Mouse (Mus musculus) hindbrain, embryonic 16.5 days (tissue): ENCODE data around the gene Fryl. TPM values are rescaled to one million over a fixed set of nuclear protein-coding genes. Genes with fewer than 3 reads are reported as not detected.

Experiments
- ATAC-seq: fragments of 200-750 bp; cut with Nextera tagmentation; 2 replicates; pipeline ENCODE4 v1.8.0; 2017; ENCODE audit warnings: moderate TSS enrichment, moderate library complexity
- H3K27ac ChIP-seq: fragments of 300-500 bp; sonication (generic); 2 replicates; pipeline ENCODE4 v1.5.1; 2014; ENCODE audit warnings: low read depth, mild to moderate bottlenecking, control low read depth, low read length, moderate library complexity
- H3K27me3 ChIP-seq: fragments of 300-500 bp; sonication (generic); replicated peaks from 2 replicates; pipeline ENCODE4 v1.6.1; 2014; ENCODE audit warnings: low read length; ENCODE audit not compliant: control insufficient read depth, insufficient read depth
- H3K36me3 ChIP-seq: fragments of 300-500 bp; sonication (generic); 2 replicates; pipeline ENCODE4 v1.6.1; 2014; ENCODE audit warnings: mild to moderate bottlenecking, low read length, moderate library complexity, mixed read lengths; ENCODE audit not compliant: control insufficient read depth, insufficient read depth
- H3K4me1 ChIP-seq: fragments of 300-500 bp; sonication (generic); 2 replicates; pipeline ENCODE4 v1.6.1; 2014; ENCODE audit warnings: low read depth, low read length; ENCODE audit not compliant: control insufficient read depth, insufficient read depth
- H3K4me2 ChIP-seq: fragments of 300-500 bp; sonication (generic); 2 replicates; pipeline ENCODE4 v1.6.1; 2014; ENCODE audit warnings: mild to moderate bottlenecking, low read length, control low read depth, moderate library complexity
- H3K4me3 ChIP-seq: fragments of 300-500 bp; sonication (generic); 2 replicates; pipeline ENCODE4 v1.5.1; 2014; ENCODE audit warnings: mild to moderate bottlenecking, low read length, control low read depth, moderate library complexity
- H3K9ac ChIP-seq: fragments of 300-500 bp; sonication (generic); 2 replicates; pipeline ENCODE4 v1.6.1; 2014; ENCODE audit warnings: low read depth, mild to moderate bottlenecking, control low read depth, low read length, moderate library complexity
- H3K9me3 ChIP-seq: fragments of 300-500 bp; sonication (generic); 2 replicates; pipeline ENCODE4 v1.6.1; 2014; ENCODE audit warnings: mild to moderate bottlenecking, low read length, moderate library complexity; ENCODE audit not compliant: control insufficient read depth
- WGBS: fragments of 180-500 bp; shearing (Covaris S2); extraction: QIAGEN DNeasy Blood & Tissue Kit; methylation state at CpG from one replicate; pipeline ENCODE4 v1.1.7; 2014; 5-methylcytosine and 5-hydroxymethylcytosine counted together
- polyA plus RNA-seq: library from polyadenylated mRNA; unstranded; fragments of >200 nt; fragmentation: Nextera tagmentation; extraction: Ambion mirVana; gene quantifications from 2 replicates; pipeline ENCODE4 v1.2.1, GENCODE M21; 2015

Fryl gene
- polyA plus RNA-seq, 1 experiment from 2014 or later, result 29.3 TPM

DNA sequence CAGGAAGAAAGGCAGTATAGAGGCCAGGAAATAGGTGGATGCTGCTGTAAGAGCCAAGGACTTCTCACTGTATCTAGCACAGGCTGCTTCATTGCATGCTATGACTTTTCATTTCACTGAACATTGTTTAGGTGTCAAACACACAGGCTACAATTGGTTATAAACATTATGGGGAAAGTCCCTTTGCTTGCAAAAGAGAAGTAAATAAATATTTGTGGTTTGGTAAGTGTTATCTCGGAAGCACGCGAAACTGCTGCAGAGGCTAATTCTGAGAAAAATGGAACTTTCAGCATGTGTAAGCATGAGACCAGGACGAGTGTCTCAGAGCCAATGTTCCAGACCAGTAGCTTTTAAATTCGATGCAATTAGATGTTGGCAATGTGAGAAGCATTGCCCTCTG lies 30.2 kb upstream of the Fryl start:
- H3K9ac ChIP-seq, result no peak overlapping the region
- H3K27me3 ChIP-seq, result no peaks in the 10 kb centered on the region
- H3K4me2 ChIP-seq, result no peak overlapping the region
- no peak overlapping the region for H3K27ac ChIP-seq
- no peaks in the 10 kb centered on the region for H3K36me3 ChIP-seq
- H3K4me1 ChIP-seq, result no peaks in the 10 kb centered on the region
- 82% methylated on average over 5 of the region's 5 CpGs for WGBS
- no peak for ATAC-seq
- no peaks in the 10 kb centered on the region for H3K9me3 ChIP-seq
- H3K4me3 ChIP-seq, result no peak overlapping the region

GRCm38 (mm10) chr5:73285470-73285978 lies 29.1 kb upstream of the Fryl start:
- ATAC-seq, result no peak
- WGBS, result 90% methylated on average over 3 of the region's 3 CpGs
- Histone ChIP-seq H3K36me3 (no peaks in the 10 kb centered on the region), H3K4me1 (no peaks in the 10 kb centered on the region), H3K4me2 (no peak overlapping the region), H3K27me3 (no peaks in the 10 kb centered on the region), H3K9me3 (no peaks in the 10 kb centered on the region), H3K9ac (no peak overlapping the region), H3K4me3 (no peak overlapping the region), H3K27ac (no peak overlapping the region)

DNA sequence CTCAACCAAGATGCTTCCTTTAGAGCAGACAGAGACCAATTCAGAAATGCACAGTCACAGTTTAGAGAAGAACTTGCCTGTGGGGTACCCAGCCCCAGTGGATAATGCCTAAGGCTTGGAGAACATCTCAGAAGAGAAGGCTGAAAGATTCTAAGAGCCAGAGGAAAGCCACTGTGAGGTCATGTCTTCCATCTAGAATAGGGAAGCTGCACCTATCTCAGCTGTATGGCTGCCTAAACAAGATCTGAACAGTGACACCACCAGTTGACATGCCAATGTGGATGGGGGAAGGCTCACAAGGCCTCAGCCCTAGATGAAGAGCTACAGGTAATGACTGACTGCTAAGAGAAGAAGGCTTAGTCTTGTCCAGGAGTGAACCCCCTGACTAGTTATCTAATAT lies 27.6 kb upstream of the Fryl start:
- H3K4me2 ChIP-seq, result no peak overlapping the region
- H3K4me3 ChIP-seq, result no peak overlapping the region
- ATAC-seq, result no peak
- no peak overlapping the region for H3K9ac ChIP-seq
- no peak overlapping the region for H3K27ac ChIP-seq
- H3K9me3 ChIP-seq, result no peaks in the 10 kb centered on the region
- no peaks in the 10 kb centered on the region for H3K27me3 ChIP-seq
- H3K4me1 ChIP-seq, result no peaks in the 10 kb centered on the region
- H3K36me3 ChIP-seq, result no peaks in the 10 kb centered on the region

DNA sequence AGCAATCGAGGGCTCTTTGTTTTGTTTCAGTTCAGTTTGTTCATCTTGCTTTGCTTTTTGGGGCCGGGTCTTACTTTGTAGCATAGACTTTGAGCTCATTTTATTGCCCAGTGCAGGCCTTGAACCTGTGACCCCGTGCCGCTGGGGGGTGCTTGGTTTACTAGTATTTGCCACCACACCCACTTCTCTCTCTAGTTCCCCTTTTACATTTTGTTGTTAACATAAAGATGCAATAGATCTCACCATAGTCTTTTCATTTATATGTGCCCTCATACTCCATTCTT lies 24.1 kb upstream of the Fryl start:
- Histone ChIP-seq H3K36me3 (no peaks in the 10 kb centered on the region), H3K9me3 (no peaks in the 10 kb centered on the region), H3K4me1 (no peaks in the 10 kb centered on the region), H3K27me3 (no peaks in the 10 kb centered on the region), H3K9ac (no peak overlapping the region), H3K27ac (no peak overlapping the region), H3K4me3 (no peak overlapping the region), H3K4me2 (no peak overlapping the region)
- WGBS, result 72% methylated on average over 4 of the region's 4 CpGs
- ATAC-seq, result no peak

DNA sequence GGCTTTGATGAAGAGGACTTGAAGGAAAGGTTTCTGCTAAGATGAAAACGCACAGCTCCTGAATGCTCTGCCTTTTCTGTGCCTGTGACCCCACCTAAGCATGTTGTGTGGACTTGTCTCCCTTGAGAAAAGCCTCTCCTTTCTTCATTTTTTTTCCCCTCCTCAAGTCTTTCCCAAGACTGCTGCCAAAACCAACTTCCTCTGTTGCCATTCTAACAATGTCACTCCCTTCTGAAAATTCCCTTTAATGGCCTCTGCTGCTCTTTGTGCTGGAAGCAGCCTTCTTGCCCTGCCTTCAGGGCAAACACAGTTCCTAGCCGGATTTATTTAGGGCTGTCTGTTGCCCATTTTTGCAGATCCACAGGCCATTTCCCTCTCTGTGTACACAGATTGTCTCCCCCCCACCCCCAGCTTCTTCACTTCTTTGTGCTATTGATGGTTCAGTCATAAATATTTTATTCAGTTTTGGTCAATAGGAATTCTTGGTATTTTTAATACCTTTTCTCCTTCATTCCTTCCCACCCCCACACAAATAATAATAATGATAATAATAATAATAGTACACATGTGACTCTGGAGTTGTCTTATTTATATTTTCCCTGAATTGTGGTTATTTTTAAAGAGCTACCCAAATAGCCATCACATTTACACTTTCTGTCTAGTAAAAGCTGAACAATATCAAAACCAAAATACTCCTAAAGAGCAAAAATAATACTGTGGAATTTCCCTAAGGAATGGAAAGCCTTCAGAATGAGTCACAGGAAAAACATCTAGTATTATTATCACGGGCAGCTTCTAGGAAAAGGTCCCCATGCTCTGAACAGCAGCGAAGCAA lies 23.5 kb upstream of the Fryl start:
- Histone ChIP-seq H3K4me3 (no peak overlapping the region), H3K27ac (peak overlapping the region; percentile 39; the same call in 1 of the 2 replicates), H3K9me3 (no peaks in the 10 kb centered on the region), H3K4me1 (no peaks in the 10 kb centered on the region), H3K9ac (no peak overlapping the region), H3K36me3 (no peaks in the 10 kb centered on the region), H3K4me2 (no peak overlapping the region), H3K27me3 (no peaks in the 10 kb centered on the region)
- WGBS, result 59% methylated on average over 4 of the region's 4 CpGs
- no peak for ATAC-seq

DNA sequence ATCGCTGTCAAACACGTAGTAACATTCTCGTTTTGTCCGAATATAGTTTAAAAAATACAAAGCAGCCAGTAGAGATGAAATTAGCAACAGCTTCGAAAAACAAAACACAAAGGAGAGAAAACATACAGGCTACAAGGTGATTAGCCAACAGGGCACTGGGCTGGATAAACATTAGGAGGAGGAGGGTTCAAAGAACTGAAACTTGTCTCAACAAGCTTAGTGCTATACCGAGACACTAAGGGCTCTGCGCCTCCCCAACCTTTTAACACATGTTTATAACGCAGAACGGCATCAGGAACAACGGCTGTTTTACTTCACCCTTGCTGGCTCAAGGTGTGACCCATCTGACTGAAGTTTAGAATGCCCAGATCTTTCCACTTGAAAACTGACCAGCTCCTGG lies 22.8 kb upstream of the Fryl start:
- Histone ChIP-seq H3K4me2 (no peak overlapping the region), H3K4me1 (no peaks in the 10 kb centered on the region), H3K27ac (no peak overlapping the region), H3K9me3 (no peaks in the 10 kb centered on the region), H3K36me3 (no peaks in the 10 kb centered on the region), H3K9ac (no peak overlapping the region), H3K4me3 (no peak overlapping the region), H3K27me3 (no peaks in the 10 kb centered on the region)
- no peak for ATAC-seq
- 81% methylated on average over 10 of the region's 10 CpGs for WGBS

GRCm38 (mm10) chr5:73274941-73275340 lies 18.5 kb upstream of the Fryl start:
- Histone ChIP-seq H3K27ac (no peak overlapping the region), H3K4me1 (no peaks in the 10 kb centered on the region), H3K27me3 (no peaks in the 10 kb centered on the region), H3K9ac (no peak overlapping the region), H3K4me3 (no peak overlapping the region), H3K9me3 (no peaks in the 10 kb centered on the region), H3K4me2 (no peak overlapping the region), H3K36me3 (no peaks in the 10 kb centered on the region)
- WGBS, result 80% methylated on average over 2 of the region's 2 CpGs
- ATAC-seq, result no peak

DNA sequence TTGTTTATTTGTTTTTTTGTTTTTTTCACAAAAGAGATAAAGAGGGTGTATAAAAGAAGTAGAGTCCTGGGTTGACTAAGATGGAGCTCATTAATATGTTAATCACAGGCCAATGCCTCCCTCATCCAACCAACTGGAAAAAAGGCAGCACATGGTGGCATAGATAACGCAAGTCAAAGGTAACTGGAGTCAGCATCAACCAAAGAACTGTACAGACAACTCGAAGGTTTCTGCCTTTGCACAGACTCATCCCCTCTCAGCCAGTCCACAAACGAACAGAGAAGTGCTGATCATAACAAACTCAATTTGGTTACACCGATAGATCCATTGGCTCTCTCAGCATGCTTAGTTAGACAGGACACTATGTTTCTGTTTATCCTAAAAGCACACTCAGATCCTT lies 16.8 kb upstream of the Fryl start:
- Histone ChIP-seq H3K4me2 (no peak overlapping the region), H3K4me3 (no peak overlapping the region), H3K27ac (no peak overlapping the region), H3K27me3 (no peaks in the 10 kb centered on the region), H3K9ac (no peak overlapping the region), H3K36me3 (no peaks in the 10 kb centered on the region), H3K4me1 (no peaks in the 10 kb centered on the region), H3K9me3 (no peaks in the 10 kb centered on the region)
- 73% methylated on average over 4 of the region's 4 CpGs for WGBS
- ATAC-seq, result no peak

DNA sequence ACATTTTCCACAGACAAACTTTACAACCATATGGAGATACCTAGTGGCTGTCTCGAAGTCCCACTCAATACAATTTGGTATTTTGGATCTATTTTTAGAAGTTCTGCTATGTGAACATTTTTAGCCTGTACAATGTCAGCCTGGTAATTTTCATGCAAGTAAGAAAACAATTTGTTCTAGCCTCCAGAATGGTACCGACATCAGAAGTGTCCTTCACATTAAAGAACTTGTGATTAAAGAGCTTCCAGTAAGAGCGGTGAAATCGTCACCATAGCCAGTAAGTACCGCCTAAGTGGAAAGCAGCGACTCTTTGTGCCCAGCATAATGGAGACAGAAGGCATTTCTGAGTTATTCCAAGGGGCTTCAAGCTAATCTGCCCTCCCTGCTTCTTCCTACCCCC lies 14.2 kb upstream of the Fryl start:
- Histone ChIP-seq H3K9me3 (no peaks in the 10 kb centered on the region), H3K36me3 (no peaks in the 10 kb centered on the region), H3K4me1 (no peaks in the 10 kb centered on the region), H3K9ac (no peak overlapping the region), H3K4me2 (no peak overlapping the region), H3K27ac (no peak overlapping the region), H3K4me3 (no peak overlapping the region), H3K27me3 (no peaks in the 10 kb centered on the region)
- ATAC-seq, result no peak
- WGBS, result 66% methylated on average over 6 of the region's 6 CpGs
